Mouse (Mus musculus) ES-E14 (cell line): ENCODE data around the gene H1foo. TPM values are rescaled to one million over a fixed set of nuclear protein-coding genes. Genes with fewer than 3 reads are reported as not detected.

ENCODE experiments used
- DNase-seq: peaks from one replicate; pipeline ENCODE4 v3.0.0-alpha.2; 2013; ENCODE audit warnings: low read depth, low spot score
- H3K27ac ChIP-seq: 2 replicates; pipeline ENCODE4 v1.5.1; 2012; ENCODE audit warnings: low read depth, mild to moderate bottlenecking, low read length, moderate library complexity, mixed read lengths; ENCODE audit not compliant: poor library complexity, insufficient read depth, severe bottlenecking
- H3K36me3 ChIP-seq: 2 replicates; pipeline ENCODE4 v1.6.1; 2012; ENCODE audit warnings: mild to moderate bottlenecking, low read length, moderate library complexity, mixed read lengths; ENCODE audit not compliant: control insufficient read depth, poor library complexity, insufficient read depth, severe bottlenecking
- H3K4me1 ChIP-seq, 2 experiments: fragments of 150-350 bp in 1 of 2; sonication (generic) in 1 of 2; 2 replicates each; pipeline ENCODE4 v1.6.1; 2012; ENCODE audit warnings: low read length in 2 of 2, mild to moderate bottlenecking in 1 of 2, mixed read lengths in 1 of 2; ENCODE audit not compliant: control insufficient read depth in 2 of 2, insufficient read depth in 2 of 2, poor library complexity in 1 of 2
- H3K4me3 ChIP-seq, 2 experiments: fragments of 150-350 bp in 1 of 2; sonication (generic) in 1 of 2; 2 replicates each; pipeline ENCODE4 v1.5.1; 2012; ENCODE audit warnings: low read length in 2 of 2, low read depth in 1 of 2, mild to moderate bottlenecking in 1 of 2, mixed read lengths in 1 of 2; ENCODE audit not compliant: insufficient read depth in 1 of 2, poor library complexity in 1 of 2, severe bottlenecking in 1 of 2
- H3K9ac ChIP-seq: 2 replicates; pipeline ENCODE4 v1.6.1; 2012; ENCODE audit warnings: low read depth, mild to moderate bottlenecking, low read length, mixed read lengths; ENCODE audit not compliant: poor library complexity, insufficient read depth, severe bottlenecking
- H3K9me3 ChIP-seq: fragments of 150-350 bp; sonication (generic); 2 replicates; pipeline ENCODE4 v1.6.1; 2012; ENCODE audit warnings: low read depth, mild to moderate bottlenecking, low read length; ENCODE audit not compliant: control insufficient read depth, insufficient read depth
- CHD2 ChIP-seq: IDR thresholded peaks from 2 replicates; pipeline ENCODE4 v1.6.1; 2014; ENCODE audit warnings: mild to moderate bottlenecking, low read depth, low read length, inconsistent platforms
- HCFC1 ChIP-seq: IDR thresholded peaks from 2 replicates; pipeline ENCODE4 v1.6.1; 2012; ENCODE audit warnings: low read length, inconsistent platforms, borderline replicate concordance; ENCODE audit not compliant: insufficient read depth
- MAFK ChIP-seq: IDR thresholded peaks from 2 replicates; pipeline ENCODE4 v1.6.1; 2014; ENCODE audit warnings: mild to moderate bottlenecking, low read depth, low read length, inconsistent platforms; ENCODE audit not compliant: insufficient read depth
- ZC3H11A ChIP-seq: IDR thresholded peaks from 2 replicates; pipeline ENCODE4 v1.6.1; 2012; ENCODE audit warnings: low read depth, mild to moderate bottlenecking, inconsistent platforms, low read length, borderline replicate concordance
- ZNF384 ChIP-seq: IDR thresholded peaks from 2 replicates; pipeline ENCODE4 v1.6.1; 2012; ENCODE audit warnings: low read depth, low read length, inconsistent platforms
- in situ Hi-C, 2 experiments: fragments of 600-800 bp; cut with MboI; formaldehyde crosslinking; loops; one replicate each; pipeline ENCODE4 v1.15.1; 2025; ENCODE audit warnings: low sequenced_read_pairs in 2 of 2, inconsistent platforms in 1 of 2; ENCODE audit not compliant: unreplicated experiment in 2 of 2
- total RNA-seq: library from RNA; depleted of rRNA; stranded (reverse); fragments of 300-350 nt; gene quantifications from 2 replicates; pipeline ENCODE4 v1.2.3, GENCODE M21; 2012

The H1foo gene
- total RNA-seq, 1 experiment, result not detected

- Histone ChIP-seq H3K4me1 (no peaks in the 10 kb centered on the region), H3K27ac (no peak overlapping the region), H3K4me3 (no peak overlapping the region), H3K9ac (no peak overlapping the region), H3K9me3 (no peaks in the 10 kb centered on the region), H3K36me3 (no peaks in the 10 kb centered on the region)
- no peak for DNase-seq
- no peak for TF ChIP-seq ZNF384
- no peak for TF ChIP-seq MAFK
- no peak for TF ChIP-seq CHD2
- no peak for TF ChIP-seq ZC3H11A
- no peak for TF ChIP-seq HCFC1
- in situ Hi-C loops, result no loop called here
Measured at GRCm38 (mm10) chr6:115990056-115990455, 45.3 kb downstream of the H1foo start.

GRCm38 (mm10) chr6:115990479-115990878 lies 45.7 kb downstream of the H1foo start:
- Histone ChIP-seq H3K9ac (no peak overlapping the region), H3K36me3 (no peaks in the 10 kb centered on the region), H3K27ac (no peak overlapping the region), H3K4me3 (no peak overlapping the region), H3K9me3 (no peaks in the 10 kb centered on the region), H3K4me1 (no peaks in the 10 kb centered on the region)
- no peak for DNase-seq
- in situ Hi-C loops, result no loop called here
- TF ChIP-seq HCFC1 (no peak), MAFK (no peak), ZC3H11A (no peak), CHD2 (no peak), ZNF384 (no peak)

- no peak for DNase-seq
- Histone ChIP-seq H3K36me3 (no peaks in the 10 kb centered on the region), H3K4me1 (no peaks in the 10 kb centered on the region), H3K27ac (no peak overlapping the region), H3K9me3 (no peaks in the 10 kb centered on the region), H3K4me3 (no peak overlapping the region), H3K9ac (no peak overlapping the region)
- TF ChIP-seq ZNF384, result no peak
- no peak for TF ChIP-seq CHD2
- no peak for TF ChIP-seq HCFC1
- in situ Hi-C loops, result no loop called here
Measured at GRCm38 (mm10) chr6:115991108-115991880, 46.6 kb downstream of the H1foo start.

- TF ChIP-seq HCFC1, result no peak
- no peak for TF ChIP-seq ZNF384
- H3K4me1 ChIP-seq, result no peaks in the 10 kb centered on the region
- H3K27ac ChIP-seq, result no peak overlapping the region
Measured at GRCm38 (mm10) chr6:115991881-115992620, 47.3 kb downstream of the H1foo start.

More at GRCm38 (mm10) chr6:115991881-115992620, 47.3 kb downstream of the H1foo start:
- Histone ChIP-seq H3K4me3 (no peak overlapping the region), H3K36me3 (no peaks in the 10 kb centered on the region), H3K9ac (no peak overlapping the region), H3K9me3 (no peaks in the 10 kb centered on the region)
- in situ Hi-C loops, result no loop called here
- no peak for DNase-seq
